ENCODE assay signal across 10 mouse cellular contexts in the genomic region with DNA sequence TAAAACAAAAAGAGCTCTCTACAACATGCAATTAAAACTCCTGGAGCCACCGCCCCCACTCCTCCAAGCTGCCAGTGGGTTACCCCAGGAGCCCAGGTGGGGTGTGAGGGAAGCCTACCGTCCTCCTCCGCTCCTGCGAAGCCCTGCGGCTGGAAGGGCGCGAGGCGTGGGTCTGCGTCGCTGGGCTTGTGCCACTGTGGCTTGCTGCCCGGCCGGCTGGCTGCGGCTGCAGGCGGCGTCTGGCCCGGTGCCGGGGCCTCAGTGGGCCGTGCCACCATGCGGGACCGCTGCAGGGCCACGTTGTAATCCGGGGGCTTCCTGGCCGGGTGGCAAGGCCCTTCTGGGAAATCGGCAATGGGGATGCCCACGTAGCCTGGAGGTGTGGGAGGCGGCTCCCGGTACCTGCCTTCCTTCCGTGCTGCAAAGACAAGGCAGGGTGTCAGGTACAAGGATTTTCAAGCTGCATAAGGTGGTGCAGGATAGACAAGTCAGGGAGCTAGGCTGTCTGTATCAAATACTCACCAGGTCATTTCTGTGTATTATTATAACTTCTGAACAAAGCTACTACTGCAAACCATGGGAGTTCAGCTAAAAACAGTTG.
DNase-seq lines count a peak whose midpoint lies in the region; ATAC-seq and TF ChIP-seq lines count a peak whose summit lies in the region.
"Had no signal": no experiment of that assay in that cellular context is flagged by ENCODE, and none has a peak within 500 bp of the region (broad histone marks: within the 10 kb centered on the region; RNA-seq: fewer than 3 reads in every experiment).

No protein-coding gene starts in this region.

- no peak for ATAC-seq in erythroblast, adult 5-6 weeks (replicated peaks; ENCODE audit: low FRiP score, poor library complexity, severe bottlenecking)

- H3K36me3 ChIP-seq in heart, embryonic 10.5 days, result peaks cover 56% of the 10 kb centered on the region
- H3K36me3 ChIP-seq in ES-Bruce4 (ENCODE audit: control insufficient read depth, insufficient read depth, low read length, poor library complexity, severe bottlenecking), result no peaks in the 10 kb centered on the region

- peak overlapping the region; percentile 63 for H3K9ac ChIP-seq in ES-Bruce4 (ENCODE audit: low read depth, poor library complexity, severe bottlenecking)

- H3K4me3 ChIP-seq in heart, embryonic 10.5 days, result no peak overlapping the region
- H3K4me3 ChIP-seq in ES-Bruce4 (ENCODE audit: low read depth, low read length), result peak overlapping the region; percentile 41

- H3K4me1 ChIP-seq in heart, embryonic 10.5 days, result peaks cover 9% of the 10 kb centered on the region
- no peaks in the 10 kb centered on the region for H3K4me1 ChIP-seq in ES-Bruce4 (ENCODE audit: control insufficient read depth, insufficient read depth, low read length)

- H3K27ac ChIP-seq in heart, embryonic 10.5 days, result peak overlapping the region; percentile 42; the same call in 1 of the 2 replicates
- no peak overlapping the region for H3K27ac ChIP-seq in ES-Bruce4 (ENCODE audit: insufficient read depth, low read length)

- DNase-seq in heart, embryonic 10.5 days (ENCODE audit: low spot score), result no peak
- no peak for DNase-seq in heart, adult 8-10 months (ENCODE audit: low spot score)
- DNase-seq in cerebellum, adult 11-12 months, result peak; percentile 43
- DNase-seq in left cerebral cortex, postnatal 36 days (ENCODE audit: low spot score in 2 of 2), result peak; percentile 63 to 80
- DNase-seq in adrenal gland, postnatal 4 days (ENCODE audit: low spot score in 2 of 2), result no peak
- DNase-seq: adrenal gland, adult 8-10 months; gastrocnemius, postnatal 36 days; lung, adult 18-20 months had no signal

- no peak for TF ChIP-seq EP300 in ES-Bruce4 (IDR thresholded peaks at IDR 0.05; ENCODE audit: insufficient read depth, low read depth, low read length)

- H3K27me3 ChIP-seq in heart, embryonic 10.5 days (ENCODE audit: insufficient read depth, poor library complexity, severe bottlenecking), result no peaks in the 10 kb centered on the region
- H3K27me3 ChIP-seq in ES-Bruce4 (ENCODE audit: control insufficient read depth, insufficient read depth, low read length, poor library complexity, severe bottlenecking), result no peaks in the 10 kb centered on the region

- no peak for TF ChIP-seq CTCF in ES-Bruce4 (IDR thresholded peaks at IDR 0.05; ENCODE audit: low read depth, low read length)

- no peaks in the 10 kb centered on the region for H3K9me3 ChIP-seq in heart, embryonic 10.5 days
- no peaks in the 10 kb centered on the region for H3K9me3 ChIP-seq in ES-Bruce4 (replicated peaks; ENCODE audit: control insufficient read depth, insufficient read depth, low read length, poor library complexity, severe bottlenecking)

- 64% methylated on average over 28 of the region's 28 CpGs for WGBS in heart, embryonic 10.5 days

- intact Hi-C loops in left cerebral cortex, postnatal 36 days (cut with DNase I), result no loop called here

- no peak for TF ChIP-seq POLR2A in ES-Bruce4 (IDR thresholded peaks at IDR 0.05; ENCODE audit: insufficient read depth, low read length)

Comparison
In these comparisons a context has a peak if more than half of its experiments do, and no peak if none do; other contexts are left out.
1. DNase-seq: peak in cerebellum, adult 11-12 months (single experiment) and left cerebral cortex, postnatal 36 days (2 of 2); none in heart, embryonic 10.5 days (single experiment), heart, adult 8-10 months (single experiment) and adrenal gland, postnatal 4 days (0 of 2).